Mouse (Mus musculus): ENCODE measurements around the gene Traf5. TPM values are rescaled to one million over a fixed set of nuclear protein-coding genes. Genes with fewer than 3 reads are reported as not detected.

Traf5 gene
- total RNA-seq, 2 experiments from 2014 or later = 2.7 to 2.8 TPM

- intact Hi-C loops (cut with DNase I) = no loop called here
- peak; percentile 71 for TF ChIP-seq CTCF (IDR thresholded peaks at IDR 0.05)
- H3K4me3 ChIP-seq = no peak overlapping the region
- DNase-seq = no peak
- no peak overlapping the region for H3K27ac ChIP-seq
These were observed 15.0 kb upstream of the Traf5 start for GRCm38 (mm10) chr1:192107352-192107751.

- H3K4me3 ChIP-seq = no peak overlapping the region
- no peak for TF ChIP-seq CTCF (IDR thresholded peaks at IDR 0.05)
- no peak overlapping the region for H3K27ac ChIP-seq
- intact Hi-C loops (cut with DNase I) = no loop called here
- DNase-seq = no peak
These were observed 13.6 kb upstream of the Traf5 start for GRCm38 (mm10) chr1:192105902-192106389.

- DNase-seq = no peak
- Histone ChIP-seq H3K4me3 (no peak overlapping the region), H3K27ac (no peak overlapping the region)
- TF ChIP-seq CTCF (IDR thresholded peaks at IDR 0.05) = no peak
- intact Hi-C loops (cut with DNase I) = no loop called here
These were observed 11.7 kb upstream of the Traf5 start for GRCm38 (mm10) chr1:192104021-192104420.

- no peak for TF ChIP-seq CTCF (IDR thresholded peaks at IDR 0.05)
- intact Hi-C loops (cut with DNase I) = no loop called here
- Histone ChIP-seq H3K27ac (no peak overlapping the region), H3K4me3 (no peak overlapping the region)
- DNase-seq = no peak
These were observed 10.8 kb upstream of the Traf5 start for GRCm38 (mm10) chr1:192103176-192103575.

GRCm38 (mm10) chr1:192101359-192101758 is 9.0 kb upstream of the Traf5 start:
- no peak for TF ChIP-seq CTCF (IDR thresholded peaks at IDR 0.05)
- intact Hi-C loops (cut with DNase I) = no loop called here

GRCm38 (mm10) chr1:192100742-192101141 is 8.4 kb upstream of the Traf5 start:
- TF ChIP-seq CTCF (IDR thresholded peaks at IDR 0.05) = no peak
- DNase-seq = no peak
- intact Hi-C loops (cut with DNase I) = no loop called here

More at GRCm38 (mm10) chr1:192101359-192101758, 9.0 kb upstream of the Traf5 start:
- no peak overlapping the region for H3K4me3 ChIP-seq
- no peak overlapping the region for H3K27ac ChIP-seq
- no peak for DNase-seq

GRCm38 (mm10) chr1:192095626-192096025 is 3.3 kb upstream of the Traf5 start:
- no peak overlapping the region for H3K4me3 ChIP-seq
- H3K27ac ChIP-seq = no peak overlapping the region
- TF ChIP-seq CTCF (IDR thresholded peaks at IDR 0.05) = no peak
- intact Hi-C loops (cut with DNase I) = no loop called here
- DNase-seq = no peak

More at GRCm38 (mm10) chr1:192100742-192101141, 8.4 kb upstream of the Traf5 start:
- Histone ChIP-seq H3K27ac (no peak overlapping the region), H3K4me3 (no peak overlapping the region)

- DNase-seq = peak; percentile 65
- peak; percentile 79 for TF ChIP-seq CTCF (IDR thresholded peaks at IDR 0.05)
- intact Hi-C loops (cut with DNase I) = no loop called here
These were observed 2.3 kb upstream of the Traf5 start for GRCm38 (mm10) chr1:192094451-192095170.

GRCm38 (mm10) chr1:192092879-192093660 is 711 bp upstream of the Traf5 start:
- peak; percentile 86 for DNase-seq
- Histone ChIP-seq H3K27ac (peak overlapping the region; percentile 89), H3K4me3 (peak overlapping the region; percentile 82)
- intact Hi-C loops (cut with DNase I) = loop anchor here (1.0 kb wide), 2 partner anchors 128 to 259 kb away; no protein-coding TSS in a partner anchor
- peak; percentile 98 for TF ChIP-seq CTCF (IDR thresholded peaks at IDR 0.05)

More at GRCm38 (mm10) chr1:192094451-192095170, 2.3 kb upstream of the Traf5 start:
- no peak overlapping the region for H3K4me3 ChIP-seq
- H3K27ac ChIP-seq = no peak overlapping the region

GRCm38 (mm10) chr1:192090689-192091567 is 1.4 kb downstream of the Traf5 start:
- intact Hi-C loops (cut with DNase I) = no loop called here
- peak overlapping the region; percentile 89 for H3K27ac ChIP-seq
- no peak for TF ChIP-seq CTCF (IDR thresholded peaks at IDR 0.05)
- peak overlapping the region; percentile 82 for H3K4me3 ChIP-seq
- no peak for DNase-seq

GRCm38 (mm10) chr1:192090281-192090680 is 2.1 kb downstream of the Traf5 start:
- peak overlapping the region; percentile 82 for H3K4me3 ChIP-seq
- no peak for TF ChIP-seq CTCF (IDR thresholded peaks at IDR 0.05)
- intact Hi-C loops (cut with DNase I) = no loop called here
- DNase-seq = peak; percentile 39
- peak overlapping the region; percentile 89 for H3K27ac ChIP-seq
